Mouse (Mus musculus): ENCODE results near the gene Ccr3.
A peak's percentile ranks its signal among the peaks of the same experiment; 100 is the strongest.

DNA sequence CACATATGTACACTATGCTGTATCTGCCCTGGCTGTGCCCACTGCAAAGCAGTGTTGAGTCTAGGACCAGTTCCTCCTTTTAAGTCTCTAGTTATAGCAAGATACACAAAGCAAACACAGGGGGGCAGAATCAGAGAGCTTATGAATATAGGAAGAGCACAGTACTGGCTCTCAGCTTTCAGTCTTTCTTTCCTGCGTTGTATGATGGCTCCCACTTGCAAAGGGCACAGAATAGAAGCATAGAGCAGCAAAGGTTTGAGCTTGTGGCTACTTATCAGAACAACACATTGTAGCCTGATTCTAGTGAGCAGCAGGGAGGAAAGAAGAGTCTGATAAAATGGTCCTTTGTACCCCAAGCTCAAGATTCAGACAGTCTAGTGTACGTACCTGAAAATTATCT is 35.6 kb upstream of the Ccr3 start:
- TF ChIP-seq EP300 (IDR thresholded peaks at IDR 0.05; ENCODE audit: low read depth) (no peak; the same call in 1 of the 2 replicates), CTCF (IDR thresholded peaks at IDR 0.05; ENCODE audit: low read depth) (peak; percentile 43; the same call in 1 of the 2 replicates)

All from liver, embryonic 14.5 days (tissue).